Mouse (Mus musculus) liver, adult 2 months (tissue): ENCODE measurements at regions not wholly inside any gene's neighbourhood (a gene's known extent, or its start where the extent isn't known, plus 50 kb on each side); places are given as distances from the start of the nearest gene placed in this dataset.
A peak's percentile ranks its signal among the peaks of the same experiment; 100 is the strongest.

Experiments
- DNase-seq: peaks from one replicate; pipeline ENCODE4 v3.0.0-alpha.2; 2011; ENCODE audit warnings: low read depth, low spot score; ENCODE audit errors: extremely low read depth
- H3K27ac ChIP-seq: fragments of 200-500 bp; replicated peaks from 2 replicates; pipeline ENCODE4 v1.5.1; 2012; ENCODE audit warnings: low read depth, mild to moderate bottlenecking, control low read depth, inconsistent platforms, low read length; ENCODE audit not compliant: insufficient read depth
- H3K27me3 ChIP-seq: fragments of 200-500 bp; 2 replicates; pipeline ENCODE4 v1.6.1; 2012; ENCODE audit warnings: mild to moderate bottlenecking, moderate library complexity, low read length, inconsistent platforms; ENCODE audit not compliant: control insufficient read depth, insufficient read depth
- H3K36me3 ChIP-seq: fragments of 200-500 bp; 2 replicates; pipeline ENCODE4 v1.6.1; 2012; ENCODE audit warnings: low read length, inconsistent platforms; ENCODE audit not compliant: control insufficient read depth, insufficient read depth
- H3K4me1 ChIP-seq: fragments of 200-500 bp; 2 replicates; pipeline ENCODE4 v1.6.1; 2011; ENCODE audit warnings: low read length; ENCODE audit not compliant: control insufficient read depth, insufficient read depth
- H3K4me3 ChIP-seq: fragments of 200-500 bp; 2 replicates; pipeline ENCODE4 v1.5.1; 2011; ENCODE audit warnings: low read depth, mild to moderate bottlenecking, control low read depth, low read length, moderate library complexity; ENCODE audit not compliant: insufficient read depth
- H3K79me2 ChIP-seq: fragments of 200-500 bp; 2 replicates; pipeline ENCODE4 v1.6.1; 2012; ENCODE audit warnings: inconsistent platforms, mild to moderate bottlenecking, low read length, moderate library complexity; ENCODE audit not compliant: control insufficient read depth, insufficient read depth
- H3K9ac ChIP-seq: fragments of 200-500 bp; 2 replicates; pipeline ENCODE4 v1.6.1; 2012; ENCODE audit warnings: low read depth, mild to moderate bottlenecking, control low read depth, inconsistent platforms, low read length
- CTCF ChIP-seq: fragments of 200-500 bp; IDR thresholded peaks from 2 replicates; pipeline ENCODE4 v1.5.1; 2011; ENCODE audit warnings: low read depth, low read length, control low read depth
- POLR2A ChIP-seq: fragments of 200-500 bp; IDR thresholded peaks from 2 replicates; pipeline ENCODE4 v1.6.1; 2011; ENCODE audit warnings: low read length, control low read depth; ENCODE audit not compliant: insufficient read depth; ENCODE audit errors: extremely low read depth
- WGBS: fragments of 180-500 bp; shearing (Covaris S2); methylation state at CpG from one replicate; pipeline ENCODE4 v1.1.7; 2018; 5-methylcytosine and 5-hydroxymethylcytosine counted together

DNA sequence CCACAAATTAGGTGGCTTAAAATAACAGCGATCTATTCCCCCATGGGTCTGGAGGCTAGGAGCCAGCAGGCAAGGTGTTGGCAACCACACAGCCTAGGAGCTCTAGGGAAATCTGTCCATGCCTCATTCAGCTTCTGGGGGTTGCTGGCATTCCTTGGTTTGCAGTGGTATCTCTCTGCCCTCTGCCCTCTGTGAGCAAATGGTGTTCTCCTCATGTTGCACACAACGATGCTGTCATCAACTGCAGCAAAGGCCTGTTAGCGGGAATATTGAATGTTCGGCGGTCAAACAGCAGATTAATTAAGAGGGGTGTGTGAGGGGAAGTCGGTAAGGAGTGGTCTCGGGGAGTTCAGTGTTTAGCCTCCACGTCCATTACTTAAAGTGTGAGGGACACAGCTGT lies 262.7 kb upstream of the Pabpc6 start:
- Histone ChIP-seq H3K9ac (no peak overlapping the region), H3K79me2 (no peaks in the 10 kb centered on the region), H3K36me3 (no peaks in the 10 kb centered on the region), H3K4me3 (no peak overlapping the region), H3K4me1 (no peaks in the 10 kb centered on the region), H3K27me3 (no peaks in the 10 kb centered on the region), H3K27ac (no peak overlapping the region)
- WGBS = 85% methylated on average over 8 of the region's 8 CpGs
- DNase-seq = no peak
- TF ChIP-seq CTCF = no peak
- no peak for TF ChIP-seq POLR2A

DNA sequence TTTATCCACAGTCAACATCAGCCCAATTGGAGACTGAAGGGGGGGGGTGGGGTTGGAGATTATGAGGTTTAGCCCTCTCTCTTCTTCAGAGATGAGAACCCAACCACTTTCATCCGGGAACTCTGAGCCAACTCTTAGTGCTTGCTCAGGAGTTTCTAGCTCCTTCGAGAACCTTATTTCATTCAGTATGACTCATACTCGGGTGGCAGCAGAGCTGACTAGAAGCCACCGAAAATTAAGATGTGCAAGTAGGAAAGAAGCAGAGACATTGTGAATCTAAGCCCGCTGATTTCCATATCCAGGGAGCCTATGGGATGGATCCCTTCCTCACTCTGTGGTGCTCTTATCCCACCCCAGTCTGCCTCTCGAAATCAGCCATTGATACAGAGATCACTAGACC lies 262.0 kb upstream of the Pabpc6 start:
- Histone ChIP-seq H3K27me3 (no peaks in the 10 kb centered on the region), H3K4me3 (no peak overlapping the region), H3K79me2 (no peaks in the 10 kb centered on the region), H3K27ac (no peak overlapping the region), H3K4me1 (no peaks in the 10 kb centered on the region), H3K36me3 (no peaks in the 10 kb centered on the region), H3K9ac (no peak overlapping the region)
- DNase-seq = no peak
- TF ChIP-seq CTCF (no peak), POLR2A (no peak)
- WGBS = 82% methylated on average over 6 of the region's 6 CpGs

DNA sequence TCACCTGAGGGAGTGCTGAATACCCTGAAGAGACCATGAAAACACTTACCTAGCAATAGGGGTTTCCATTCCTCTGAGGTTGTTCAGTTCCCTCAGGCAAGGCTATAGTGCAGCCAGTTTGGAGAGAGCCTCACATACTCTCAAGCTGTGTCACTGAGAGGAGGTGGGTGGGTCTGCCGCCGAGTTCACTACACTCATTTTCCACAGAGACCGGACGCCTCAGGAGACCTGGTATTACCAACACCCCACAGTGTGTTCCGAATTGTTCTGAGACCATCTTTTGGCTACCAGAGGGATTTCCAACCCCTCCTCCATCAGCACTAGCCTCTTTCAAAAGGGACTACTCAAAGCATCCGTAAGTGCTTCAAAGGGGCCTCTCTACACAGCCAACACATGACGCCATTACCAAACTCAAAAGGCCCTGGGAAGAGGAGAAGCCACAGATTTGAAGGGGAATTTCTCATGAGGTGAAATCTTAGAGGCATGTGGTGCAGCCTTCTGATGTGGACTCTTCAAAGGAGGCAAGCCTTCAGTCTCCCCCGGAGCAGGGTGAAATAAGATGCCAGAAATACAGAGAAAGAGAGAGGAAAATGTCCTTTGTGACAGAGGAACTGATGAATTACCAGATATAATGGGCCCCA lies 260.1 kb upstream of the Pabpc6 start:
- Histone ChIP-seq H3K27me3 (no peaks in the 10 kb centered on the region), H3K4me3 (no peak overlapping the region), H3K79me2 (no peaks in the 10 kb centered on the region), H3K9ac (no peak overlapping the region), H3K4me1 (no peaks in the 10 kb centered on the region), H3K36me3 (no peaks in the 10 kb centered on the region), H3K27ac (no peak overlapping the region)
- no peak for DNase-seq
- TF ChIP-seq CTCF (no peak), POLR2A (no peak)
- WGBS = 91% methylated on average over 8 of the region's 8 CpGs

DNA sequence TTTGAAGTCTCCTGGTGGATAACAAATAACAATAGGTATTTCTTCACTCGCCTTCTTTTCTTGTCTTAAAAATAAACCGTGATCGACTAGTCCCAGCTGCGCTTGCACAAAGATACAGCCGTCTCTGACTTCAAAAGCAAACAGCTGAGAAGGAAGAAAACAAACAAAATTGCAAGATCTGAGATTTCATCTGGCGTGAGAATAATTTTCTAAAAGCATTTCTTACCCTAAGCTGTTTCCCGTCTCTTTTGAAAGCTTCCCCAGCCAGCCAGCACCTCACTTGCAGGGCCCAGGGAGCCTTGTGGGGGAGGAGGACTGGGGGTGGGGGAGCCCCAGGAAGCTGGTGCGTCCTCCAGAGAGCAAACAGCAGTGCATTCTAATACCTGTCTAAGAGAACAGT lies 258.2 kb upstream of the Pabpc6 start:
- Histone ChIP-seq H3K4me3 (no peak overlapping the region), H3K27ac (no peak overlapping the region), H3K4me1 (no peaks in the 10 kb centered on the region), H3K27me3 (no peaks in the 10 kb centered on the region), H3K9ac (no peak overlapping the region), H3K36me3 (no peaks in the 10 kb centered on the region), H3K79me2 (no peaks in the 10 kb centered on the region)
- TF ChIP-seq POLR2A (no peak), CTCF (no peak)
- 65% methylated on average over 8 of the region's 8 CpGs for WGBS
- no peak for DNase-seq

DNA sequence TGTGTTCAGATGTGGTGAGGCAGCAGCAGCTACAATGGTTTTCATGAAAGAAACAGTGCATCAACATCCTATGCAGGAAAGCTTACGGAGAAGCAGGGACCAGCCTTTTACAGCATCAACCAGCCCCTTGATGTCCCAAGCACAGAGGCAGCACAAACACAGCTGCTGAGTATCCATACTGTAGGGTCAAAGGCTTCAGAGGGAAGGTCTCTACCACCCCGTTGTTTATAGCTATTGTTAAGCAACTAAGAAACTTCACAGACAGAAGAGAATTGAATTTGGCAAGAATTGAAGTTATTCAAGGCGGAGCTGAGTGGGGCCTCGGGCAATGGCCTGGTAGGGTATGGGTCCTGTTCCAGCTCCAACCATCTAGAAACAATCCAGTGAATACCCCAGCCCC lies 256.8 kb upstream of the Pabpc6 start:
- Histone ChIP-seq H3K36me3 (no peaks in the 10 kb centered on the region), H3K9ac (no peak overlapping the region), H3K27ac (no peak overlapping the region), H3K4me3 (no peak overlapping the region), H3K27me3 (no peaks in the 10 kb centered on the region), H3K4me1 (no peaks in the 10 kb centered on the region), H3K79me2 (no peaks in the 10 kb centered on the region)
- DNase-seq = no peak
- TF ChIP-seq CTCF = no peak
- no peak for TF ChIP-seq POLR2A
- 74% methylated on average over 4 of the region's 4 CpGs for WGBS

DNA sequence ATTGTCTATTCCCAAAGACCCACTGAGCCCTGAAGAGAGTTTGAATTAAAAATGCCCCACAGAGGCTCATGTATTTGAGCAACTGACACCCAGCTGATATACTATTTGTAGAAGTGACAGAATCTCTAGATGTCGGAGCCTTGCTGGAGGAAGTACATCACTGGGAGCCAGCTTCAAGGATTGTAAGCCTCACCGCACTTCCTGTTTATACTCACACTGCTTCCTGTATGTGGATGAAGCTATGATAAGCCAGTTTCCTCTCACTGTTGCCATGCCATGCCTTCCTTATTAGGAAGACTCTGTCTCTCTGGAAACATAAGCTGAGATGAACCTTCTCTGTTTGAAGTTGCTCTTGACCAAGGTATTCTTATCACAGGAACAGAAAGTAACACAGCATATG lies 251.8 kb upstream of the Pabpc6 start:
- WGBS = 76% methylated on average over 2 of the region's 2 CpGs
- H3K79me2 ChIP-seq = no peaks in the 10 kb centered on the region
- no peaks in the 10 kb centered on the region for H3K4me1 ChIP-seq
- H3K27ac ChIP-seq = no peak overlapping the region
- no peaks in the 10 kb centered on the region for H3K27me3 ChIP-seq
- no peaks in the 10 kb centered on the region for H3K36me3 ChIP-seq
- no peak for TF ChIP-seq CTCF
- TF ChIP-seq POLR2A = no peak
- H3K9ac ChIP-seq = no peak overlapping the region
- peak; percentile 3 for DNase-seq
- H3K4me3 ChIP-seq = no peak overlapping the region
